Mouse (Mus musculus) left cerebral cortex, adult 8-10 months (tissue): ENCODE measurements around the gene Mybph. TPM values are rescaled to one million over a fixed set of nuclear protein-coding genes. Genes with fewer than 3 reads are reported as not detected.

Experiments used
- DNase-seq, 2 experiments: peaks; one replicate each; pipeline ENCODE4 v3.0.0; 2022; ENCODE audit warnings: low spot score in 2 of 2
- total RNA-seq, 4 experiments: library from RNA; stranded (reverse); gene quantifications; 2 replicates each; pipeline ENCODE4 v1.2.4; 2022

The Mybph gene
- total RNA-seq, 4 experiments from 2014 or later = 0.18 to 0.28 (median 0.20) TPM; not detected in 1

- DNase-seq = no peak
Observed at GRCm38 (mm10) chr1:134184089-134184488, 9.2 kb upstream of the Mybph start.

- no peak for DNase-seq
Observed at GRCm38 (mm10) chr1:134188217-134188616, 5.0 kb upstream of the Mybph start.

GRCm38 (mm10) chr1:134188989-134189729 is 4.1 kb upstream of the Mybph start:
- DNase-seq = no peak

- DNase-seq = no peak
Observed at GRCm38 (mm10) chr1:134191192-134191591, 2.1 kb upstream of the Mybph start.

- no peak for DNase-seq
Observed at GRCm38 (mm10) chr1:134192024-134192423, 1.2 kb upstream of the Mybph start.

GRCm38 (mm10) chr1:134193674-134194197 is 488 bp downstream of the Mybph start:
- DNase-seq = no peak

GRCm38 (mm10) chr1:134194298-134195022 is 1.2 kb downstream of the Mybph start:
- DNase-seq = no peak

- DNase-seq = no peak
Observed at GRCm38 (mm10) chr1:134195117-134195516, 1.9 kb downstream of the Mybph start.

GRCm38 (mm10) chr1:134195571-134195970 is 2.3 kb downstream of the Mybph start:
- DNase-seq = peak in 1 of 2 experiments; percentile 74

GRCm38 (mm10) chr1:134195979-134196378 is 2.7 kb downstream of the Mybph start:
- DNase-seq = no peak

- DNase-seq = peak in 1 of 2 experiments; percentile 67
Observed at GRCm38 (mm10) chr1:134196386-134196785, 3.1 kb downstream of the Mybph start.

GRCm38 (mm10) chr1:134197325-134197982 is 4.2 kb downstream of the Mybph start:
- no peak for DNase-seq

- no peak for DNase-seq
Observed at GRCm38 (mm10) chr1:134198197-134198995, 5.1 kb downstream of the Mybph start.

GRCm38 (mm10) chr1:134200481-134200880 is 7.2 kb downstream of the Mybph start:
- DNase-seq = no peak

GRCm38 (mm10) chr1:134200998-134201686 is 7.9 kb downstream of the Mybph start:
- DNase-seq = no peak

GRCm38 (mm10) chr1:134201751-134202420 is 8.6 kb downstream of the Mybph start:
- no peak for DNase-seq

GRCm38 (mm10) chr1:134204230-134204629 is 11.0 kb downstream of the Mybph start:
- peak in 1 of 2 experiments; percentile 63 for DNase-seq

GRCm38 (mm10) chr1:134205296-134206018 is 12.2 kb downstream of the Mybph start:
- DNase-seq = no peak

- DNase-seq = no peak
Observed at GRCm38 (mm10) chr1:134206085-134206484, 12.8 kb downstream of the Mybph start.
